Mouse (Mus musculus) brown adipose tissue, adult 24 weeks (tissue): ENCODE results near the gene Naf1. TPM values are rescaled to one million over a fixed set of nuclear protein-coding genes. Genes with fewer than 3 reads are reported as not detected.

Source experiments
- H3K27ac ChIP-seq: fragments of 200-500 bp; replicated peaks from 2 replicates; pipeline ENCODE4 v1.5.1; 2012; ENCODE audit warnings: low read depth, mild to moderate bottlenecking, low read length
- H3K4me1 ChIP-seq: fragments of 200-500 bp; 2 replicates; pipeline ENCODE4 v1.6.1; 2012; ENCODE audit warnings: low read length, mixed read lengths; ENCODE audit not compliant: control insufficient read depth, insufficient read depth, insufficient read length
- H3K4me3 ChIP-seq: fragments of 200-500 bp; 2 replicates; pipeline ENCODE4 v1.5.1; 2012; ENCODE audit warnings: low read depth, mild to moderate bottlenecking, low read length, moderate library complexity; ENCODE audit not compliant: insufficient read depth
- polyA plus RNA-seq: library from polyadenylated mRNA; stranded (reverse); fragments of >200 nt; gene quantifications from 2 replicates; pipeline ENCODE4 v1.2.4, GENCODE M21; 2012; ENCODE audit not compliant: missing spikeins, insufficient read depth, insufficient read length

Naf1 gene
- 4.8 and 5.9 TPM in 2 replicates for polyA plus RNA-seq

- Histone ChIP-seq H3K27ac (no peak within 1 kb of the TSS), H3K4me3 (peak within 1 kb of the TSS; percentile 89), H3K4me1 (no peaks in the 10 kb centered on the region; the same call in 1 of the 2 replicates)
Measured at GRCm38 (mm10) chr8:66860023-66860422, at the start of gene Naf1. TSS of gene Naf1 (plus strand) at chr8:66860217.

GRCm38 (mm10) chr8:66860921-66861588, 1.0 kb downstream of the Naf1 start:
- H3K4me1 ChIP-seq: no peaks in the 10 kb centered on the region; the same call in 1 of the 2 replicates
- no peak overlapping the region for H3K27ac ChIP-seq
- H3K4me3 ChIP-seq: peak overlapping the region; percentile 80

GRCm38 (mm10) chr8:66861589-66862500, 1.8 kb downstream of the Naf1 start:
- Histone ChIP-seq H3K4me1 (no peaks in the 10 kb centered on the region; the same call in 1 of the 2 replicates), H3K4me3 (peak overlapping the region; percentile 80), H3K27ac (no peak overlapping the region)

GRCm38 (mm10) chr8:66863761-66864160, 3.7 kb downstream of the Naf1 start:
- Histone ChIP-seq H3K4me3 (no peak overlapping the region), H3K27ac (no peak overlapping the region), H3K4me1 (no peaks in the 10 kb centered on the region; the same call in 1 of the 2 replicates)

- no peaks in the 10 kb centered on the region; the same call in 1 of the 2 replicates for H3K4me1 ChIP-seq
- H3K27ac ChIP-seq: no peak overlapping the region
- no peak overlapping the region for H3K4me3 ChIP-seq
Measured at GRCm38 (mm10) chr8:66865120-66865519, 5.1 kb downstream of the Naf1 start.

GRCm38 (mm10) chr8:66867679-66868078, 7.7 kb downstream of the Naf1 start:
- Histone ChIP-seq H3K4me3 (no peak overlapping the region), H3K27ac (no peak overlapping the region), H3K4me1 (no peaks in the 10 kb centered on the region)

- Histone ChIP-seq H3K4me3 (no peak overlapping the region), H3K27ac (no peak overlapping the region), H3K4me1 (no peaks in the 10 kb centered on the region)
Measured at GRCm38 (mm10) chr8:66869211-66869932, 9.4 kb downstream of the Naf1 start.

- H3K4me3 ChIP-seq: no peak overlapping the region
- no peaks in the 10 kb centered on the region for H3K4me1 ChIP-seq
- no peak overlapping the region for H3K27ac ChIP-seq
Measured at GRCm38 (mm10) chr8:66883866-66884265, 23.8 kb downstream of the Naf1 start.

- H3K27ac ChIP-seq: no peak overlapping the region
- H3K4me1 ChIP-seq: no peaks in the 10 kb centered on the region
Measured at GRCm38 (mm10) chr8:66891879-66892278, 31.9 kb downstream of the Naf1 start.

GRCm38 (mm10) chr8:66905000-66905399, 45.0 kb downstream of the Naf1 start:
- H3K27ac ChIP-seq: no peak overlapping the region
- H3K4me1 ChIP-seq: no peaks in the 10 kb centered on the region
- no peak overlapping the region for H3K4me3 ChIP-seq

More at GRCm38 (mm10) chr8:66891879-66892278, 31.9 kb downstream of the Naf1 start:
- H3K4me3 ChIP-seq: no peak overlapping the region

GRCm38 (mm10) chr8:66905557-66905956, 45.5 kb downstream of the Naf1 start:
- H3K27ac ChIP-seq: no peak overlapping the region
- no peaks in the 10 kb centered on the region for H3K4me1 ChIP-seq
- H3K4me3 ChIP-seq: no peak overlapping the region

GRCm38 (mm10) chr8:66906116-66906515, 46.1 kb downstream of the Naf1 start:
- no peak overlapping the region for H3K4me3 ChIP-seq
- no peak overlapping the region for H3K27ac ChIP-seq
- no peaks in the 10 kb centered on the region for H3K4me1 ChIP-seq

- H3K4me1 ChIP-seq: no peaks in the 10 kb centered on the region
- H3K27ac ChIP-seq: no peak overlapping the region
- no peak overlapping the region for H3K4me3 ChIP-seq
Measured at GRCm38 (mm10) chr8:66910684-66911083, 50.7 kb downstream of the Naf1 start.

GRCm38 (mm10) chr8:66913616-66914536, 53.9 kb downstream of the Naf1 start:
- Histone ChIP-seq H3K4me3 (no peak overlapping the region), H3K4me1 (no peaks in the 10 kb centered on the region)

More at GRCm38 (mm10) chr8:66913616-66914536, 53.9 kb downstream of the Naf1 start:
- no peak overlapping the region for H3K27ac ChIP-seq
